ENCODE assay signal across 23 mouse cellular contexts in genomic region chr5:44085871-44086270, GRCm38 (mm10). TPM values are rescaled to one million over a fixed set of nuclear protein-coding genes. Genes with fewer than 3 reads are reported as not detected.
DNase-seq lines count a peak whose midpoint lies in the region; ATAC-seq and TF ChIP-seq lines count a peak whose summit lies in the region.
"Had no signal": no experiment of that assay in that cellular context is flagged by ENCODE, and none has a peak within 500 bp of the region (broad histone marks: within the 10 kb centered on the region; RNA-seq: fewer than 3 reads in every experiment).

No protein-coding gene starts in this region.

- H3K4me3 ChIP-seq in cerebellum, adult 2 months (replicated peaks; ENCODE audit: insufficient read depth, low read depth, low read length): no peak overlapping the region
- no peak overlapping the region for H3K4me3 ChIP-seq in midbrain, embryonic 15.5 days
- H3K4me3 ChIP-seq: embryonic facial prominence, embryonic 13.5 days; forebrain, embryonic 12.5 days; heart, adult 2 months; heart, embryonic 12.5 days; hindbrain, embryonic 10.5 days; intestine, embryonic 15.5 days had no signal

- peak overlapping the region; percentile 9; the same call in 1 of the 2 replicates for H3K27ac ChIP-seq in cerebellum, adult 2 months (ENCODE audit: insufficient read depth, low read length)
- H3K27ac ChIP-seq in midbrain, embryonic 15.5 days: no peak overlapping the region
- H3K27ac ChIP-seq: embryonic facial prominence, embryonic 13.5 days; forebrain, embryonic 12.5 days; hindbrain, embryonic 10.5 days; hindbrain, embryonic 14.5 days; intestine, embryonic 15.5 days had no signal

- no peak overlapping the region for H3K9ac ChIP-seq in midbrain, embryonic 15.5 days
- H3K9ac ChIP-seq: embryonic facial prominence, embryonic 13.5 days; forebrain, embryonic 12.5 days; forebrain, postnatal 0 days; heart, embryonic 12.5 days; hindbrain, embryonic 14.5 days; intestine, embryonic 15.5 days had no signal

- TF ChIP-seq POLR2A in cerebellum, adult 2 months (IDR thresholded peaks at IDR 0.05; ENCODE audit: borderline replicate concordance, insufficient read depth, low read length): no peak

- 22% methylated on average over 7 of the region's 7 CpGs for WGBS in cerebellum, adult 2 months
- 90% methylated on average over 7 of the region's 7 CpGs for WGBS in midbrain, embryonic 15.5 days

- no peaks in the 10 kb centered on the region for H3K9me3 ChIP-seq in midbrain, embryonic 15.5 days
- H3K9me3 ChIP-seq: embryonic facial prominence, embryonic 13.5 days; forebrain, embryonic 12.5 days; G1E; heart, embryonic 12.5 days; hindbrain, embryonic 10.5 days; intestine, embryonic 15.5 days had no signal

- peaks cover 20% of the 10 kb centered on the region for H3K4me1 ChIP-seq in cerebellum, adult 2 months (ENCODE audit: control insufficient read depth, insufficient read depth, low read length)
- no peaks in the 10 kb centered on the region for H3K4me1 ChIP-seq in midbrain, embryonic 15.5 days
- H3K4me1 ChIP-seq: forebrain, embryonic 12.5 days had no signal

- ATAC-seq in cerebellum, adult (ENCODE audit: insufficient number of reproducible peaks, low FRiP score, low TSS enrichment): peak; percentile 68
- ATAC-seq in midbrain, embryonic 15.5 days (replicated peaks): no peak
- ATAC-seq: CD4-positive, CD25-positive, alpha-beta regulatory T cell, adult 4 months; forebrain, postnatal 0 days; intestine, embryonic 15.5 days had no signal

- H3K27me3 ChIP-seq in cerebellum, adult 2 months (ENCODE audit: control insufficient read depth, insufficient read depth, low read length): no peaks in the 10 kb centered on the region
- H3K27me3 ChIP-seq in midbrain, embryonic 15.5 days (replicated peaks): no peaks in the 10 kb centered on the region
- H3K27me3 ChIP-seq: embryonic facial prominence, embryonic 13.5 days; forebrain, embryonic 12.5 days; heart, embryonic 12.5 days; intestine, embryonic 15.5 days had no signal

- no peak overlapping the region for H3K4me2 ChIP-seq in midbrain, embryonic 15.5 days
- H3K4me2 ChIP-seq: embryonic facial prominence, embryonic 13.5 days; forebrain, embryonic 12.5 days; heart, embryonic 12.5 days; hindbrain, embryonic 14.5 days; intestine, embryonic 15.5 days had no signal

- TF ChIP-seq CTCF in cerebellum, adult 2 months (IDR thresholded peaks at IDR 0.05; ENCODE audit: borderline replicate concordance, insufficient read depth, low read depth, low read length): no peak

- DNase-seq in cerebellum, postnatal 4 days (ENCODE audit: low spot score in 2 of 2): no peak
- DNase-seq in brain, adult 2 months (ENCODE audit: low read depth, low spot score): peak; percentile 64
- peak; percentile 58 to 73 for DNase-seq in cerebellum, adult 2 months
- DNase-seq in cerebellum, postnatal 10 days: peak; percentile 29 to 44
- no peak for DNase-seq in kidney, postnatal 25 days
- no peak for DNase-seq in right cerebral cortex, postnatal 14 days
- DNase-seq: adrenal gland, adult 8-10 months; adrenal gland, postnatal 36 days; B cell, adult 2 months; forebrain, postnatal 0 days; gastrocnemius, postnatal 25 days; heart, adult 2 months; kidney, adult 18-20 months had no signal

- H3K36me3 ChIP-seq in midbrain, embryonic 15.5 days (replicated peaks): no peaks in the 10 kb centered on the region
- H3K36me3 ChIP-seq: G1E; heart, embryonic 12.5 days; intestine, embryonic 15.5 days had no signal

RNA-seq across cellular contexts. Expression of gene Prom1, which starts 16.0 kb away (rescaled TPM):
- 36.9 and 39.9 TPM in 2 replicates for polyA plus RNA-seq in cerebellum, adult 2 months (2012; rRNA removed)
- 30.2 and 32.6 TPM in 2 replicates for polyA plus RNA-seq in midbrain, embryonic 15.5 days (2015; fragmentation: Nextera tagmentation; extraction: Ambion mirVana)
- polyA plus RNA-seq: G1E had no signal

Comparison
In these comparisons a context has a peak if more than half of its experiments do, and no peak if none do; other contexts are left out.
1. DNase-seq: peak in brain, adult 2 months (single experiment), cerebellum, adult 2 months (2 of 2) and cerebellum, postnatal 10 days (2 of 2); none in cerebellum, postnatal 4 days (0 of 2), kidney, postnatal 25 days (0 of 2) and right cerebral cortex, postnatal 14 days (single experiment).